ENCODE assay signal across 17 mouse cellular contexts in genomic region chr15:31517186-31517585, GRCm38 (mm10). TPM values are rescaled to one million over a fixed set of nuclear protein-coding genes. Genes with fewer than 3 reads are reported as not detected.
DNase-seq lines count a peak whose midpoint lies in the region; ATAC-seq and TF ChIP-seq lines count a peak whose summit lies in the region.
"Had no signal": no experiment of that assay in that cellular context is flagged by ENCODE, and none has a peak within 500 bp of the region (broad histone marks: within the 10 kb centered on the region; RNA-seq: fewer than 3 reads in every experiment).

No protein-coding gene starts in this region.

- peak; percentile 62; the same call in 1 of the 2 replicates for ATAC-seq in frontal cortex, adult (ENCODE audit: low TSS enrichment)
- ATAC-seq in erythroblast, adult 5-6 weeks (replicated peaks; ENCODE audit: low FRiP score, poor library complexity, severe bottlenecking): peak; percentile 37
- ATAC-seq in megakaryocyte progenitor cell, adult 5-6 weeks (replicated peaks; ENCODE audit: poor library complexity): peak; percentile 76

- 29% methylated on average over 1 of the region's 1 CpGs for WGBS in liver, adult 2 months

- H3K36me3 ChIP-seq in liver, adult 2 months (ENCODE audit: control insufficient read depth, insufficient read depth, low read length): no peaks in the 10 kb centered on the region
- H3K36me3 ChIP-seq: embryonic facial prominence, embryonic 10.5 days; limb, embryonic 12.5 days had no signal

- no peak for DNase-seq in frontal cortex, postnatal 36 days (ENCODE audit: low spot score in 2 of 2)
- DNase-seq in liver, adult 2 months (ENCODE audit: extremely low read depth, low read depth, low spot score): peak; percentile 60
- DNase-seq in liver: no peak
- no peak for DNase-seq in urinary bladder, adult 18-20 months (ENCODE audit: low spot score in 2 of 2)
- DNase-seq in urinary bladder, postnatal 25 days (ENCODE audit: low spot score): no peak
- DNase-seq: adrenal gland, postnatal 25 days; cerebellum, adult 9-11 months; gastrocnemius, postnatal 36 days; kidney, postnatal 36 days; right cerebral cortex, adult 18-20 months; spleen, adult 18-20 months; thymus, postnatal 25 days had no signal

- no peak overlapping the region for H3K27ac ChIP-seq in liver, adult 2 months (replicated peaks; ENCODE audit: insufficient read depth, low read depth, low read length)
- H3K27ac ChIP-seq: embryonic facial prominence, embryonic 10.5 days; limb, embryonic 12.5 days had no signal

- no peak for TF ChIP-seq POLR2A in liver, adult 2 months (IDR thresholded peaks at IDR 0.05; ENCODE audit: extremely low read depth, insufficient read depth, low read length)

- no peak overlapping the region for H3K4me3 ChIP-seq in liver, adult 2 months (ENCODE audit: insufficient read depth, low read depth, low read length)
- H3K4me3 ChIP-seq: embryonic facial prominence, embryonic 10.5 days; limb, embryonic 12.5 days had no signal

- H3K4me1 ChIP-seq in liver, adult 2 months (ENCODE audit: control insufficient read depth, insufficient read depth, low read length): peaks cover 18% of the 10 kb centered on the region
- H3K4me1 ChIP-seq: embryonic facial prominence, embryonic 10.5 days; limb, embryonic 12.5 days had no signal

- H3K79me2 ChIP-seq in liver, adult 2 months (ENCODE audit: control insufficient read depth, insufficient read depth, low read length): peaks cover 32% of the 10 kb centered on the region; the same call in 1 of the 2 replicates

- no peak overlapping the region for H3K9ac ChIP-seq in liver, adult 2 months (ENCODE audit: low read depth, low read length)
- H3K9ac ChIP-seq: limb, embryonic 12.5 days had no signal

- 0 out of 2 replicates have a peak, but pooled peaks have one; percentile 14 for TF ChIP-seq CTCF in liver, adult 2 months (IDR thresholded peaks at IDR 0.05; ENCODE audit: low read depth, low read length)

- H3K27me3 ChIP-seq in liver, adult 2 months (ENCODE audit: control insufficient read depth, insufficient read depth, low read length): no peaks in the 10 kb centered on the region
- H3K27me3 ChIP-seq: limb, embryonic 12.5 days had no signal

RNA-seq across cellular contexts. Expression of gene March6, which starts 13.7 kb away (rescaled TPM):
- 77.0 and 79.8 TPM in 2 replicates for total RNA-seq in liver, adult 2 months (2014; rRNA removed)
- polyA plus RNA-seq in liver, adult 2 months (2012; rRNA removed): 22.6 and 27.5 TPM in 2 replicates
- total RNA-seq in erythroblast, adult 5-6 weeks (2015; ENCODE audit: low replicate concordance): 32.1 and 35.5 TPM in 2 replicates
- 54.5 and 59.6 TPM in 2 replicates for total RNA-seq in erythroblast, adult 5-6 weeks (2017; ENCODE audit: low replicate concordance)
- 39.3 and 42.5 TPM in 2 replicates for total RNA-seq in megakaryocyte progenitor cell, adult 5-6 weeks (2015)
- 28.8 and 38.8 TPM in 2 replicates for total RNA-seq in megakaryocyte progenitor cell, adult 5-6 weeks (2017)

RNA-seq across cellular contexts. Expression of gene Cmbl, which starts 48.0 kb away (rescaled TPM):
- 292 and 434 TPM in 2 replicates for total RNA-seq in liver, adult 2 months (2014; rRNA removed)
- 374 and 481 TPM in 2 replicates for polyA plus RNA-seq in liver, adult 2 months (2012; rRNA removed)
- total RNA-seq in erythroblast, adult 5-6 weeks (2015; ENCODE audit: low replicate concordance): 2.3 TPM in 1 of 2 replicates, not detected in the other
- 3.5 and 6.5 TPM in 2 replicates for total RNA-seq in erythroblast, adult 5-6 weeks (2017; ENCODE audit: low replicate concordance)
- total RNA-seq in megakaryocyte progenitor cell, adult 5-6 weeks (2015): not detected in 2 replicates
- total RNA-seq in megakaryocyte progenitor cell, adult 5-6 weeks (2017): not detected in 2 replicates

Comparison
In these comparisons a context has a peak if more than half of its experiments do, and no peak if none do; other contexts are left out.
1. RNA of gene Cmbl, which starts 48.0 kb away (total RNA-seq): 292 to 434 TPM in liver, adult 2 months; 2.3 to 6.5 TPM in erythroblast, adult 5-6 weeks and not detected in megakaryocyte progenitor cell, adult 5-6 weeks; every median in the first group is over 10 times any median in the second.
2. Peak in every context shown above with its lines, with median percentiles within 50 percentile points of each other: ATAC-seq.